13 mouse cellular contexts compared by ENCODE assay signal in genomic region chr11:77826311-77826710, GRCm38 (mm10). TPM values are rescaled to one million over a fixed set of nuclear protein-coding genes. Genes with fewer than 3 reads are reported as not detected.
DNase-seq lines count a peak whose midpoint lies in the region; ATAC-seq lines count a peak whose summit lies in the region.
"Had no signal": no experiment of that assay in that cellular context is flagged by ENCODE, and none has a peak within 500 bp of the region (broad histone marks: within the 10 kb centered on the region; RNA-seq: fewer than 3 reads in every experiment).

No protein-coding gene starts in this region.

- H3K9me3 ChIP-seq in hindbrain, embryonic 15.5 days, result no peaks in the 10 kb centered on the region
- H3K9me3 ChIP-seq in hindbrain, embryonic 12.5 days (replicated peaks), result no peaks in the 10 kb centered on the region
- H3K9me3 ChIP-seq in midbrain, embryonic 14.5 days (ENCODE audit: control insufficient read depth, low read length), result no peaks in the 10 kb centered on the region
- H3K9me3 ChIP-seq in midbrain, embryonic 10.5 days (replicated peaks), result no peaks in the 10 kb centered on the region
- no peaks in the 10 kb centered on the region for H3K9me3 ChIP-seq in neural tube, embryonic 14.5 days (ENCODE audit: control insufficient read depth, low read length)
- H3K9me3 ChIP-seq: liver, embryonic 15.5 days had no signal

- ATAC-seq in hindbrain, embryonic 15.5 days (ENCODE audit: low FRiP score, low read depth), result no peak
- no peak for ATAC-seq in hindbrain, embryonic 12.5 days (ENCODE audit: low FRiP score)
- ATAC-seq in midbrain, embryonic 14.5 days (ENCODE audit: low FRiP score, low TSS enrichment), result no peak
- no peak for ATAC-seq in neural tube, embryonic 14.5 days (ENCODE audit: low read depth)

- H3K4me2 ChIP-seq in hindbrain, embryonic 15.5 days, result no peak overlapping the region
- H3K4me2 ChIP-seq in hindbrain, embryonic 12.5 days (replicated peaks), result no peak overlapping the region
- no peak overlapping the region for H3K4me2 ChIP-seq in midbrain, embryonic 14.5 days (ENCODE audit: low read length)
- H3K4me2 ChIP-seq in neural tube, embryonic 14.5 days (ENCODE audit: low read depth, low read length), result no peak overlapping the region
- H3K4me2 ChIP-seq: liver, embryonic 15.5 days had no signal

- DNase-seq in embryo, embryonic 10 days (ENCODE audit: low spot score), result peak; percentile 26
- DNase-seq in embryo, embryonic 9.5 days (ENCODE audit: extremely low spot score), result no peak
- no peak for DNase-seq in midbrain, embryonic 14.5 days
- no peak for DNase-seq in midbrain, embryonic 10.5 days (ENCODE audit: low spot score)
- no peak for DNase-seq in left cerebral cortex, postnatal 36 days (ENCODE audit: low spot score in 2 of 2)

- peaks cover 52% of the 10 kb centered on the region for H3K4me1 ChIP-seq in hindbrain, embryonic 15.5 days (replicated peaks)
- peaks cover 40% of the 10 kb centered on the region for H3K4me1 ChIP-seq in hindbrain, embryonic 12.5 days
- peaks cover 7% of the 10 kb centered on the region; the same call in 1 of the 2 replicates for H3K4me1 ChIP-seq in midbrain, embryonic 14.5 days (ENCODE audit: control insufficient read depth, insufficient read depth, low read length)
- H3K4me1 ChIP-seq in midbrain, embryonic 10.5 days, result peaks cover 50% of the 10 kb centered on the region
- peaks cover 17% of the 10 kb centered on the region; the same call in 1 of the 2 replicates for H3K4me1 ChIP-seq in neural tube, embryonic 14.5 days (ENCODE audit: control insufficient read depth, insufficient read depth, low read length)
- H3K4me1 ChIP-seq: liver, embryonic 15.5 days had no signal

- H3K36me3 ChIP-seq in hindbrain, embryonic 15.5 days, result peaks cover 41% of the 10 kb centered on the region
- H3K36me3 ChIP-seq in hindbrain, embryonic 12.5 days, result peaks cover 56% of the 10 kb centered on the region
- peaks cover 64% of the 10 kb centered on the region for H3K36me3 ChIP-seq in midbrain, embryonic 14.5 days (ENCODE audit: control insufficient read depth, insufficient read depth, low read length)
- H3K36me3 ChIP-seq in midbrain, embryonic 10.5 days, result peaks cover 66% of the 10 kb centered on the region
- H3K36me3 ChIP-seq in neural tube, embryonic 14.5 days (ENCODE audit: control insufficient read depth, insufficient read depth, low read length), result peaks cover 35% of the 10 kb centered on the region

- no peak overlapping the region for H3K9ac ChIP-seq in hindbrain, embryonic 15.5 days
- no peak overlapping the region for H3K9ac ChIP-seq in hindbrain, embryonic 12.5 days
- no peak overlapping the region for H3K9ac ChIP-seq in midbrain, embryonic 14.5 days (replicated peaks; ENCODE audit: low read length)
- H3K9ac ChIP-seq in neural tube, embryonic 14.5 days (replicated peaks; ENCODE audit: low read depth, low read length), result no peak overlapping the region
- H3K9ac ChIP-seq: liver, embryonic 15.5 days had no signal

- H3K27me3 ChIP-seq in hindbrain, embryonic 15.5 days, result no peaks in the 10 kb centered on the region
- H3K27me3 ChIP-seq in hindbrain, embryonic 12.5 days, result peaks cover 36% of the 10 kb centered on the region
- H3K27me3 ChIP-seq in midbrain, embryonic 14.5 days (ENCODE audit: control insufficient read depth, insufficient read depth, low read length), result no peaks in the 10 kb centered on the region
- peaks cover 28% of the 10 kb centered on the region; the same call in 1 of the 2 replicates for H3K27me3 ChIP-seq in midbrain, embryonic 10.5 days (ENCODE audit: low read depth, poor library complexity, severe bottlenecking)
- H3K27me3 ChIP-seq in neural tube, embryonic 14.5 days (ENCODE audit: control insufficient read depth, insufficient read depth, low read length), result peaks cover 3% of the 10 kb centered on the region; the same call in 1 of the 2 replicates
- H3K27me3 ChIP-seq: liver, embryonic 15.5 days had no signal

- no peak overlapping the region for H3K4me3 ChIP-seq in hindbrain, embryonic 15.5 days
- no peak overlapping the region for H3K4me3 ChIP-seq in hindbrain, embryonic 12.5 days
- no peak overlapping the region for H3K4me3 ChIP-seq in midbrain, embryonic 14.5 days (replicated peaks; ENCODE audit: low read depth, low read length)
- no peak overlapping the region for H3K4me3 ChIP-seq in midbrain, embryonic 10.5 days
- H3K4me3 ChIP-seq in neural tube, embryonic 14.5 days (ENCODE audit: low read depth, low read length), result no peak overlapping the region
- H3K4me3 ChIP-seq: liver, embryonic 15.5 days had no signal

- intact Hi-C loops in left cerebral cortex, postnatal 36 days (cut with DNase I), result loop anchor here (10.0 kb wide), 1 partner anchor 358 kb away; the partner anchor contains the start of genes Rab34 and Rpl23a

- H3K27ac ChIP-seq in hindbrain, embryonic 15.5 days (replicated peaks), result peak overlapping the region; percentile 36; the same call in 1 of the 2 replicates
- no peak overlapping the region for H3K27ac ChIP-seq in hindbrain, embryonic 12.5 days
- H3K27ac ChIP-seq in midbrain, embryonic 14.5 days (replicated peaks; ENCODE audit: low read depth, low read length), result peak overlapping the region; percentile 52; the same call in 1 of the 2 replicates
- H3K27ac ChIP-seq in midbrain, embryonic 10.5 days (replicated peaks), result no peak overlapping the region
- H3K27ac ChIP-seq in neural tube, embryonic 14.5 days (ENCODE audit: low read depth, low read length), result peak overlapping the region; percentile 58; the same call in 1 of the 2 replicates
- H3K27ac ChIP-seq: liver, embryonic 15.5 days had no signal

- WGBS in hindbrain, embryonic 15.5 days, result 39% methylated on average over 3 of the region's 3 CpGs
- 60% methylated on average over 3 of the region's 3 CpGs for WGBS in hindbrain, embryonic 12.5 days
- WGBS in midbrain, embryonic 14.5 days, result 27% methylated on average over 3 of the region's 3 CpGs
- 43% methylated on average over 3 of the region's 3 CpGs for WGBS in midbrain, embryonic 10.5 days
- WGBS in neural tube, embryonic 14.5 days, result 43% methylated on average over 3 of the region's 3 CpGs

RNA-seq across cellular contexts. Expression of gene Gm10277, which starts 38.8 kb away (rescaled TPM):
- 1.4 and 1.9 TPM in 2 replicates for polyA plus RNA-seq in hindbrain, embryonic 15.5 days (2015; fragmentation: Nextera tagmentation; extraction: Ambion mirVana)
- 2.7 and 2.9 TPM in 2 replicates for polyA plus RNA-seq in hindbrain, embryonic 12.5 days (2016; fragmentation: Nextera tagmentation; extraction: Ambion mirVana)
- 1.0 and 1.6 TPM in 2 replicates for polyA plus RNA-seq in midbrain, embryonic 14.5 days (2014; fragmentation: Nextera tagmentation; extraction: Ambion mirVana)
- polyA plus RNA-seq in midbrain, embryonic 10.5 days (2016; fragmentation: Nextera tagmentation; extraction: Ambion mirVana), result 1.4 and 1.5 TPM in 2 replicates
- polyA plus RNA-seq in neural tube, embryonic 14.5 days (2014; fragmentation: Nextera tagmentation; extraction: Ambion mirVana), result 2.1 and 2.4 TPM in 2 replicates
- total RNA-seq in left cerebral cortex, postnatal 36 days (2021), result not detected
- total RNA-seq: adrenal gland, postnatal 10 days; heart, adult 18-20 months; layer of hippocampus, adult 18-20 months; left cerebral cortex, postnatal 14 days had no signal

Comparison
In these comparisons a context has a peak if more than half of its experiments do, and no peak if none do; other contexts are left out.
1. H3K27ac ChIP-seq: peak in hindbrain, embryonic 15.5 days (single experiment), midbrain, embryonic 14.5 days (single experiment) and neural tube, embryonic 14.5 days (single experiment); none in hindbrain, embryonic 12.5 days (single experiment) and midbrain, embryonic 10.5 days (single experiment).